Mouse (Mus musculus) kidney, adult 9 months (tissue): ENCODE data around the gene Olfr449.
A peak's percentile ranks its signal among the peaks of the same experiment; 100 is the strongest.

Source experiments
- DNase-seq: peaks from one replicate; pipeline ENCODE4 v3.0.0; 2022

The Olfr449 gene

GRCm38 (mm10) chr6:42834084-42834483, at the start of gene Olfr449:
TSS of gene Olfr449 (plus strand) at chr6:42834384.
- DNase-seq, result no peak

DNA sequence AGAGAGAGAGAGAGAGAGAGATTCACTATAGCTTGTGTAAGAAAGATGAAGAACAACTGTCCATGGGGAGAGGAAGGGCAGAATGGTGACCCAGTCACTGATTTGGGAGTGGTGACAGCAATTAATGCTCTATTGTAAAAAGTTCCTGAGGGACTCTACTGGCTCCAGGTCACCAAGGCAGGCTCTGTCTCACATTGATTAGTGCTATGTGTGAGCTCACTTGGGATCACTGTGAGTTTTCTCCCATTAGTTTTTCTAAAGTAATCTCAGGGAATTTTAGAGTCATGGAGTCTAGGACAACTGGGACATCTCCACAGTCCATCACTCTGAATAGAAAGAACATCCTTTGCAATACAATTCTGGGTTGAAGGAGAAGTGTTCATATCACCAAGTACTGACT, 49.4 kb upstream of the Olfr449 start, which contains the start of gene Olfr452:
TSS of gene Olfr452 (plus strand) at position 301 of the 400 bp plus-strand sequence.
- no peak for DNase-seq

DNA sequence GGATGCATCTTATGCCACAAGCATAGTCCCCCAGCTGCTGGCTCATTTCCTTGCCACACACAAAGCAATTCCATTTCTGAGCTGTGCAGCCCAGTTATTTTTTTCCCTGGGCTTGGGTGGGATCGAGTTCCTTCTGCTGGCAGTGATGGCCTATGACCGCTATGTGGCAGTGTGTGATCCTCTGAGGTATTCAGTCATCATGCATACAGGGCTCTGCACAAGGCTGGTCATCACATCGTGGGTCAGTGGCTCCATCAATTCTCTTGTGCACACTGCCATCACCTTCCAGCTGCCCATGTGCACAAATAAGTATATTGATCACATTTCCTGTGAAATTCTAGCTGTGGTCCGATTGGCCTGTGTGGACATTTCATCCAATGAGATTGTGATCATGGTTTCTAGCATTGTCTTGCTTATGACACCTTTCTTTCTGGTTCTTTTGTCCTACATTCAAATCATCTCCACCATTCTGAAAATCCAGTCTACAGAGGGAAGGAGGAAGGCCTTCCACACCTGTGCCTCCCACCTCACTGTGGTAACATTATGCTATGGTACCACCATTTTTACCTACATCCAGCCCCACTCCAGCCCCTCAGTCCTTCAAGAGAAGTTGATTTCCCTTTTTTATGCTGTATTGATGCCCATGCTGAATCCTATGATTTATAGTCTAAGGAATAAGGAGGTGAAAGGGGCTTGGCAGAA, 43.8 kb upstream of the Olfr449 start:
- no peak for DNase-seq

GRCm38 (mm10) chr6:42790949-42791556, 43.1 kb upstream of the Olfr449 start:
- no peak for DNase-seq

- DNase-seq, result no peak
These were observed 39.2 kb upstream of the Olfr449 start for GRCm38 (mm10) chr6:42794982-42795381.

GRCm38 (mm10) chr6:42811639-42812038, 22.5 kb upstream of the Olfr449 start, which contains the start of gene Olfr450:
TSS of gene Olfr450 (plus strand) at chr6:42811939.
- no peak for DNase-seq

GRCm38 (mm10) chr6:42860222-42860819, 26.1 kb downstream of the Olfr449 start:
- DNase-seq, result peak; percentile 64

- no peak for DNase-seq
These were observed 35.5 kb downstream of the Olfr449 start for GRCm38 (mm10) chr6:42869695-42870094.

- DNase-seq, result no peak
These were observed 42.1 kb downstream of the Olfr449 start for GRCm38 (mm10) chr6:42876323-42876722.
